Mouse (Mus musculus) retina, postnatal 1 day (tissue): ENCODE measurements around the gene Bcar3.
A peak's percentile ranks its signal among the peaks of the same experiment; 100 is the strongest.

ENCODE experiments used
- DNase-seq: peaks from one replicate; pipeline ENCODE4 v3.0.0-alpha.2; 2012

Bcar3 gene

GRCm38 (mm10) chr3:122421042-122421702 is 127.2 kb downstream of the Bcar3 start:
- DNase-seq = no peak

- no peak for DNase-seq
These were observed 127.9 kb downstream of the Bcar3 start for GRCm38 (mm10) chr3:122421802-122422201.

GRCm38 (mm10) chr3:122422276-122422675 is 128.3 kb downstream of the Bcar3 start:
- DNase-seq = no peak

- no peak for DNase-seq
These were observed 129.7 kb downstream of the Bcar3 start for GRCm38 (mm10) chr3:122423643-122424042.

- peak; percentile 46 for DNase-seq
These were observed 134.4 kb downstream of the Bcar3 start for GRCm38 (mm10) chr3:122428325-122428821.

GRCm38 (mm10) chr3:122430780-122431497 is 137.0 kb downstream of the Bcar3 start:
- no peak for DNase-seq

GRCm38 (mm10) chr3:122432811-122433406 is 139.0 kb downstream of the Bcar3 start:
- DNase-seq = no peak

GRCm38 (mm10) chr3:122433975-122434626 is 140.2 kb downstream of the Bcar3 start:
- DNase-seq = no peak

- no peak for DNase-seq
These were observed 141.3 kb downstream of the Bcar3 start for GRCm38 (mm10) chr3:122434983-122435935.

- no peak for DNase-seq
These were observed 144.3 kb downstream of the Bcar3 start for GRCm38 (mm10) chr3:122438143-122438825.

GRCm38 (mm10) chr3:122445696-122446095 is 151.8 kb downstream of the Bcar3 start:
- DNase-seq = no peak

- DNase-seq = no peak
These were observed 152.7 kb downstream of the Bcar3 start for GRCm38 (mm10) chr3:122446678-122447077.

GRCm38 (mm10) chr3:122448196-122448595 is 154.3 kb downstream of the Bcar3 start:
- no peak for DNase-seq

- DNase-seq = no peak
These were observed 156.1 kb downstream of the Bcar3 start for GRCm38 (mm10) chr3:122450041-122450440.

- no peak for DNase-seq
These were observed 159.9 kb downstream of the Bcar3 start for GRCm38 (mm10) chr3:122453875-122454274.

GRCm38 (mm10) chr3:122456156-122456555 is 162.2 kb downstream of the Bcar3 start:
- no peak for DNase-seq

GRCm38 (mm10) chr3:122456807-122457206 is 162.9 kb downstream of the Bcar3 start:
- no peak for DNase-seq

GRCm38 (mm10) chr3:122457723-122458122 is 163.8 kb downstream of the Bcar3 start:
- DNase-seq = no peak

GRCm38 (mm10) chr3:122458743-122459142 is 164.8 kb downstream of the Bcar3 start:
- DNase-seq = no peak

GRCm38 (mm10) chr3:122460848-122461511 is 167.0 kb downstream of the Bcar3 start:
- DNase-seq = no peak

GRCm38 (mm10) chr3:122461512-122461881 is 167.6 kb downstream of the Bcar3 start:
- peak; percentile 78 for DNase-seq
